Mouse (Mus musculus): ENCODE results near the gene Ate1. TPM values are rescaled to one million over a fixed set of nuclear protein-coding genes. Genes with fewer than 3 reads are reported as not detected.
"Not testable (repeated sequence)": the region's sequence is repeated elsewhere in the genome, so short reads cannot be mapped to it uniquely, and the experiment has no call there.

The Ate1 gene
- polyA plus RNA-seq, 1 experiment from 2014 or later = 60.4 TPM

DNA sequence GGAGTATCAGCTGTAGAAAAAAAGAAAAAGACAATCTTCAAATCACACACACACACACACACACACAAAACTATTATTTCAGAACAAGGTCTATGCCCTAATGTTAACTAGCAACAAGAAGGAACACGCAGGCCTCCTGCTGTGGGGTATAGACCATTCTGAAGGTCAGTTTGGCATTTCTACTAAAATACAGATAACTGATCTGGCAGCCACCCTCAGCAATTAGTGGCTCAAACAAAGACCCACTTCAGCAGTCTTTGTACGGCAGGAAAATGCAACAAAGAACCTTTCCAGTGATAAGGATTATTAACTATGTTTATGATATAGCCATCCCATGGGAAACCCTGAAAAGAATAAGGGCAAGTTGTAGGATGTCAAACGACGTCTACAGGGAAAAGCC lies 16.9 kb upstream of the Ate1 start:
- ATAC-seq (ENCODE audit: low read depth) (no peak), DNase-seq (ENCODE audit: low spot score) (no peak)
- Histone ChIP-seq H3K27ac (replicated peaks; ENCODE audit: low read depth, low read length) (no peak overlapping the region), H3K9me3 (ENCODE audit: control insufficient read depth, low read length) (no peaks in the 10 kb centered on the region), H3K27me3 (replicated peaks; ENCODE audit: control insufficient read depth, insufficient read depth, low read length) (no peaks in the 10 kb centered on the region), H3K4me3 (ENCODE audit: low read depth, low read length) (no peak overlapping the region), H3K4me1 (ENCODE audit: control insufficient read depth, insufficient read depth, low read length) (no peaks in the 10 kb centered on the region), H3K4me2 (ENCODE audit: low read depth, low read length) (no peak overlapping the region), H3K9ac (ENCODE audit: low read depth, low read length) (no peak overlapping the region), H3K36me3 (ENCODE audit: control insufficient read depth, insufficient read depth, low read length) (peaks cover 84% of the 10 kb centered on the region)
- 82% methylated on average over 4 of the region's 4 CpGs for WGBS

DNA sequence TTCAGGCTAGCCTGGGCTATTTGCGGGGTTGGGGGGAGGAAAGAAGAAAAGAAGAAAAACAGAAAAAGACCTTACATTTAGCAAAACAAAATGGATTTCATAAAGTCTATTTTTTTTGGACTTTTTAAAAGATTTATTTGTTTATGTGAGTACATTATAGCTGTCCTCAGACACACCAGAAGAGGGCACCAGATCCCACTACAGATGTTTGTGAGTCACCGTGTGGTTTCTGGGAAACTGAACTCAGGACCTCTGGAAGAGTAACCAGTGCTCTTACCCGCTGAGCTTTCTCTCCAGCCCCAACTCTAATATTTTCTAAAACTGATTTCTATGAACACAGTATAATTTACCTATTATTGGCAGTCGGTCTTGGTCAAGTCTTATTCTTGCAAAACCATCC lies 15.0 kb upstream of the Ate1 start:
- H3K36me3 ChIP-seq (ENCODE audit: control insufficient read depth, insufficient read depth, low read length) = peaks cover 86% of the 10 kb centered on the region
- no peaks in the 10 kb centered on the region for H3K27me3 ChIP-seq (replicated peaks; ENCODE audit: control insufficient read depth, insufficient read depth, low read length)
- no peak overlapping the region for H3K9ac ChIP-seq (ENCODE audit: low read depth, low read length)
- WGBS = 87% methylated on average over 4 of the region's 4 CpGs
- H3K9me3 ChIP-seq (ENCODE audit: control insufficient read depth, low read length) = no peaks in the 10 kb centered on the region
- H3K4me1 ChIP-seq (ENCODE audit: control insufficient read depth, insufficient read depth, low read length) = no peaks in the 10 kb centered on the region
- H3K4me3 ChIP-seq (ENCODE audit: low read depth, low read length) = no peak overlapping the region
- H3K4me2 ChIP-seq (ENCODE audit: low read depth, low read length) = no peak overlapping the region
- ATAC-seq (ENCODE audit: low read depth) (no peak), DNase-seq (ENCODE audit: low spot score) (no peak)
- H3K27ac ChIP-seq (replicated peaks; ENCODE audit: low read depth, low read length) = no peak overlapping the region

- DNase-seq (ENCODE audit: low spot score) (peak; percentile 81), ATAC-seq (ENCODE audit: low read depth) (peak; percentile 89)
- Histone ChIP-seq H3K4me1 (ENCODE audit: control insufficient read depth, insufficient read depth, low read length) (no peaks in the 10 kb centered on the region), H3K4me2 (ENCODE audit: low read depth, low read length) (no peak overlapping the region), H3K9ac (ENCODE audit: low read depth, low read length) (no peak overlapping the region), H3K4me3 (ENCODE audit: low read depth, low read length) (no peak overlapping the region), H3K27me3 (replicated peaks; ENCODE audit: control insufficient read depth, insufficient read depth, low read length) (no peaks in the 10 kb centered on the region), H3K9me3 (ENCODE audit: control insufficient read depth, low read length) (no peaks in the 10 kb centered on the region), H3K36me3 (ENCODE audit: control insufficient read depth, insufficient read depth, low read length) (peaks cover 78% of the 10 kb centered on the region), H3K27ac (replicated peaks; ENCODE audit: low read depth, low read length) (no peak overlapping the region)
- 53% methylated on average over 24 of the region's 25 CpGs for WGBS
These were observed 13.4 kb upstream of the Ate1 start for GRCm38 (mm10) chr7:130533316-130534260.

GRCm38 (mm10) chr7:130531138-130531537 lies 11.0 kb upstream of the Ate1 start:
- H3K27me3 ChIP-seq (replicated peaks; ENCODE audit: control insufficient read depth, insufficient read depth, low read length); H3K9ac ChIP-seq (ENCODE audit: low read depth, low read length); ATAC-seq (ENCODE audit: low read depth); H3K9me3 ChIP-seq (ENCODE audit: control insufficient read depth, low read length); H3K4me2 ChIP-seq (ENCODE audit: low read depth, low read length); H3K27ac ChIP-seq (replicated peaks; ENCODE audit: low read depth, low read length); DNase-seq (ENCODE audit: low spot score); H3K4me3 ChIP-seq (ENCODE audit: low read depth, low read length); H3K4me1 ChIP-seq (ENCODE audit: control insufficient read depth, insufficient read depth, low read length): not testable (repeated sequence)
- H3K36me3 ChIP-seq (ENCODE audit: control insufficient read depth, insufficient read depth, low read length) = peaks cover 54% of the 10 kb centered on the region
- 92% methylated on average over 14 of the region's 15 CpGs for WGBS

DNA sequence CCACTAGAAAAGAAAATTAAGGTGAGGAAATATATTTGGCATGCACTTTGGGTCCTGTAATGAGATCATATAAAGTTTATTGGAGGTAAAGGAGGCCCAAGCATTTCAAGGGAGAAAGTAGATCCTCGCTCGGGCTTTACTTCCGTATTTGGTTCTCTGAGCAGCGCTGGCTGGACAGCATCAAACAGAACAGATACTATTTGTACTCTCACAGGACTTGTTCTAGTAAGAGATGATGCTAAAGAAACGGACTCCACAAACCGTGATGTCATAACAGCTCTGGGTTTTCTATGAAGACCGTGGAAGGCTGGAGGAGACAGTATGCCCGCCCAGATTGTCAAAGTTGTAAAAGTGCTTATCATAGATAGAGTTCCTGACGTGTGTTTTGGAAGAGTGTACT lies 7.1 kb upstream of the Ate1 start:
- H3K9me3 ChIP-seq (ENCODE audit: control insufficient read depth, low read length) = no peaks in the 10 kb centered on the region
- no peak for DNase-seq (ENCODE audit: low spot score)
- no peak overlapping the region for H3K4me3 ChIP-seq (ENCODE audit: low read depth, low read length)
- no peak overlapping the region for H3K9ac ChIP-seq (ENCODE audit: low read depth, low read length)
- no peaks in the 10 kb centered on the region for H3K4me1 ChIP-seq (ENCODE audit: control insufficient read depth, insufficient read depth, low read length)
- H3K27ac ChIP-seq (replicated peaks; ENCODE audit: low read depth, low read length) = no peak overlapping the region
- peaks cover 25% of the 10 kb centered on the region for H3K36me3 ChIP-seq (ENCODE audit: control insufficient read depth, insufficient read depth, low read length)
- no peak overlapping the region for H3K4me2 ChIP-seq (ENCODE audit: low read depth, low read length)
- no peak for ATAC-seq (ENCODE audit: low read depth)
- 80% methylated on average over 9 of the region's 9 CpGs for WGBS
- no peaks in the 10 kb centered on the region for H3K27me3 ChIP-seq (replicated peaks; ENCODE audit: control insufficient read depth, insufficient read depth, low read length)

DNA sequence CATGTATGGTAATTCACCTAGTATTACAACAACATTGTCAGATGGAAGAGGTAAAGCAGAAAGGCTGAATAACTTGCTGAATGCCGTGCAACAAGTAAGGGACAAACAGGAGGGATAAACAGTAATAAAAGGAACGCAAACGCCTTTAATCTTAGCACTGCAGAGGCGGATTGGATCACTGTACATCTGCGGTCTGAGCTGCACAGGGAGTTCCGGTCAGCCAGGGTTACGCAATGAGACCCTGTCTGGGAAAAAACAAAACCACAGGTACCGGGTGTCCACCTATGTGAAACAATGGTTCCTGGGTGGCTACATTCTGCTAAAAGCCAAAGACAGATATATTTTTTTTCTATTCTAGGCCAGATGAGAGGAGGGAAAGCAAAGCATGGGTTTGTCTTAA lies 3.3 kb upstream of the Ate1 start:
- Histone ChIP-seq H3K9ac (ENCODE audit: low read depth, low read length) (no peak overlapping the region), H3K4me2 (ENCODE audit: low read depth, low read length) (no peak overlapping the region), H3K27ac (replicated peaks; ENCODE audit: low read depth, low read length) (no peak overlapping the region), H3K9me3 (ENCODE audit: control insufficient read depth, low read length) (no peaks in the 10 kb centered on the region), H3K36me3 (ENCODE audit: control insufficient read depth, insufficient read depth, low read length) (no peaks in the 10 kb centered on the region), H3K4me1 (ENCODE audit: control insufficient read depth, insufficient read depth, low read length) (peaks cover 1% of the 10 kb centered on the region; the same call in 1 of the 2 replicates), H3K27me3 (replicated peaks; ENCODE audit: control insufficient read depth, insufficient read depth, low read length) (no peaks in the 10 kb centered on the region), H3K4me3 (ENCODE audit: low read depth, low read length) (no peak overlapping the region)
- WGBS = 87% methylated on average over 8 of the region's 8 CpGs
- no peak for DNase-seq (ENCODE audit: low spot score)
- ATAC-seq (ENCODE audit: low read depth) = no peak

- 85% methylated on average over 14 of the region's 14 CpGs for whole genome bisulfite sequencing
- Histone ChIP-seq H3K9me3 (ENCODE audit: control insufficient read depth, low read length) (no peaks in the 10 kb centered on the region), H3K27ac (replicated peaks; ENCODE audit: low read depth, low read length) (peak overlapping the region; percentile 98; the same call in 1 of the 2 replicates), H3K4me2 (ENCODE audit: low read depth, low read length) (peak overlapping the region; percentile 91; the same call in 1 of the 2 replicates), H3K4me3 (ENCODE audit: low read depth, low read length) (no peak overlapping the region), H3K4me1 (ENCODE audit: control insufficient read depth, insufficient read depth, low read length) (peaks cover 11% of the 10 kb centered on the region; the same call in 1 of the 2 replicates), H3K36me3 (ENCODE audit: control insufficient read depth, insufficient read depth, low read length) (no peaks in the 10 kb centered on the region), H3K27me3 (replicated peaks; ENCODE audit: control insufficient read depth, insufficient read depth, low read length) (no peaks in the 10 kb centered on the region), H3K9ac (ENCODE audit: low read depth, low read length) (no peak overlapping the region)
- DNase-seq (ENCODE audit: low spot score) (no peak), ATAC-seq (ENCODE audit: low read depth) (no peak)
These were observed 748 bp upstream of the Ate1 start for GRCm38 (mm10) chr7:130520812-130521422.

- H3K4me1 ChIP-seq (ENCODE audit: control insufficient read depth, insufficient read depth, low read length) = peaks cover 11% of the 10 kb centered on the region; the same call in 1 of the 2 replicates
- peak overlapping the region; percentile 91 for H3K4me2 ChIP-seq (ENCODE audit: low read depth, low read length)
- peak overlapping the region; percentile 58 for H3K4me3 ChIP-seq (ENCODE audit: low read depth, low read length)
- no peaks in the 10 kb centered on the region for H3K9me3 ChIP-seq (ENCODE audit: control insufficient read depth, low read length)
- ATAC-seq (ENCODE audit: low read depth) = peak; percentile 99
- peak overlapping the region; percentile 98 for H3K27ac ChIP-seq (replicated peaks; ENCODE audit: low read depth, low read length)
- 0% methylated on average over 41 of the region's 90 CpGs for WGBS
- no peaks in the 10 kb centered on the region for H3K27me3 ChIP-seq (replicated peaks; ENCODE audit: control insufficient read depth, insufficient read depth, low read length)
- H3K9ac ChIP-seq (ENCODE audit: low read depth, low read length) = peak overlapping the region; percentile 79
- peak; percentile 99 for DNase-seq (ENCODE audit: low spot score)
- no peaks in the 10 kb centered on the region for H3K36me3 ChIP-seq (ENCODE audit: control insufficient read depth, insufficient read depth, low read length)
These were observed 797 bp downstream of the Ate1 start for GRCm38 (mm10) chr7:130519096-130520048.

Data from embryonic facial prominence, embryonic 14.5 days (tissue).